Mouse (Mus musculus) lung, postnatal 0 days (tissue): ENCODE data around the gene Fbn1.

Experiments used
- CTCF ChIP-seq: IDR thresholded peaks from 2 replicates; pipeline ENCODE4 v1.5.1; 2016; ENCODE audit warnings: antibody characterized with exemption, mild to moderate bottlenecking
- EP300 ChIP-seq: IDR thresholded peaks from 2 replicates; pipeline ENCODE4 v1.6.1; 2016; ENCODE audit warnings: antibody characterized with exemption, mild to moderate bottlenecking, control low read depth

DNA sequence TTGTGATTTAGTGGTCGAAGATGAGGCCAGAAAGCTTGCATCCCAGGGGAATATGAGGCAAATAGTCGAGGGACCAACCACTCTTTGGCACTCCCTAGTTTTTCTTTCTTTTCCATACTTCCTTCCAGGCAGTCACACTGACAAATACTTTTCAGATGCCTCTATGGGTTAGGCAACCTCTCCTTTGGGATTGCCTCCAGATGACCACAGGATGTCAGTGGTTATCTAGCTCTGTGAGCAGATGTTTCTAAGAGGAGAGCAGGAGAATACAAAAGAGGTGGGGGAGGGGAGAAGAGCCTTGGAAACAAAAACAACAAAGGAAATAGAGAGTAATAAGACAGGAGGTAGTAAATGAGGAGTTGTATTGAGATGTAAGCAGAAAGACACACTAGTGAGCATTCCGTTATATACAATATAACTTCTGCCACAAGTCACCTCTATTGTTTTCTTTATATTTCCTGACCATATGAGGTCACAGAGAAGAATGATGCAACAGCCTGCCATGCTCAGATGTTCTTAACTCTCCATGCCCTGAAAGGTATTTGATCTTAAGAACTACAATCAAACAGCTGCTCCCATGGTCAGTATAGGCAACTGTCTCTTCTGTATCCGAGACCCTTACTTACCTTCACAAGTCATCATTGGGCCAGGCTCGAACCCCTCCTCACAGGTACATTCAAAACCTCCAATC is 189.3 kb downstream of the Fbn1 start:
- peak; percentile 21 for TF ChIP-seq CTCF
- TF ChIP-seq EP300, result no peak
